Mouse (Mus musculus): ENCODE measurements around the gene Gpx1. TPM values are rescaled to one million over a fixed set of nuclear protein-coding genes. Genes with fewer than 3 reads are reported as not detected.

Gene Gpx1
- polyA plus RNA-seq, 1 experiment from 2014 or later: 6,280 TPM

- peaks cover 64% of the 10 kb centered on the region for H3K4me1 ChIP-seq (replicated peaks)
- H3K9me3 ChIP-seq (replicated peaks): no peaks in the 10 kb centered on the region
- peak overlapping the region; percentile 95 for H3K9ac ChIP-seq
- peaks cover 47% of the 10 kb centered on the region for H3K36me3 ChIP-seq (replicated peaks)
- peak overlapping the region; percentile 88 for H3K4me3 ChIP-seq (replicated peaks)
- peak; percentile 60 for ATAC-seq (ENCODE audit: insufficient read depth)
- 12% methylated on average over 10 of the region's 10 CpGs for WGBS (ENCODE audit: insufficient replicate concordance)
- H3K27me3 ChIP-seq: no peaks in the 10 kb centered on the region
- H3K27ac ChIP-seq (replicated peaks): peak overlapping the region; percentile 99
- H3K4me2 ChIP-seq: peak overlapping the region; percentile 72
These were observed 1.8 kb downstream of the Gpx1 start for GRCm38 (mm10) chr9:108340258-108341138.

- H3K9ac ChIP-seq: peak overlapping the region; percentile 67
- H3K27me3 ChIP-seq: no peaks in the 10 kb centered on the region
- H3K4me1 ChIP-seq (replicated peaks): peaks cover 70% of the 10 kb centered on the region
- no peaks in the 10 kb centered on the region for H3K9me3 ChIP-seq (replicated peaks)
- no peak for ATAC-seq (ENCODE audit: insufficient read depth)
- peak overlapping the region; percentile 99 for H3K27ac ChIP-seq (replicated peaks)
- H3K4me3 ChIP-seq (replicated peaks): peak overlapping the region; percentile 88
- 38% methylated on average over 5 of the region's 5 CpGs for WGBS (ENCODE audit: insufficient replicate concordance)
- H3K4me2 ChIP-seq: peak overlapping the region; percentile 72
- peaks cover 41% of the 10 kb centered on the region for H3K36me3 ChIP-seq (replicated peaks)
These were observed 2.4 kb downstream of the Gpx1 start for GRCm38 (mm10) chr9:108341139-108341475.

- Histone ChIP-seq H3K4me1 (replicated peaks) (peaks cover 75% of the 10 kb centered on the region), H3K27ac (replicated peaks) (peak overlapping the region; percentile 99), H3K4me3 (replicated peaks) (peak overlapping the region; percentile 88), H3K36me3 (replicated peaks) (peaks cover 34% of the 10 kb centered on the region), H3K27me3 (no peaks in the 10 kb centered on the region), H3K9ac (peak overlapping the region; percentile 67), H3K9me3 (replicated peaks) (no peaks in the 10 kb centered on the region), H3K4me2 (peak overlapping the region; percentile 72)
- ATAC-seq (ENCODE audit: insufficient read depth): no peak
These were observed 3.1 kb downstream of the Gpx1 start for GRCm38 (mm10) chr9:108341801-108342200.

DNA sequence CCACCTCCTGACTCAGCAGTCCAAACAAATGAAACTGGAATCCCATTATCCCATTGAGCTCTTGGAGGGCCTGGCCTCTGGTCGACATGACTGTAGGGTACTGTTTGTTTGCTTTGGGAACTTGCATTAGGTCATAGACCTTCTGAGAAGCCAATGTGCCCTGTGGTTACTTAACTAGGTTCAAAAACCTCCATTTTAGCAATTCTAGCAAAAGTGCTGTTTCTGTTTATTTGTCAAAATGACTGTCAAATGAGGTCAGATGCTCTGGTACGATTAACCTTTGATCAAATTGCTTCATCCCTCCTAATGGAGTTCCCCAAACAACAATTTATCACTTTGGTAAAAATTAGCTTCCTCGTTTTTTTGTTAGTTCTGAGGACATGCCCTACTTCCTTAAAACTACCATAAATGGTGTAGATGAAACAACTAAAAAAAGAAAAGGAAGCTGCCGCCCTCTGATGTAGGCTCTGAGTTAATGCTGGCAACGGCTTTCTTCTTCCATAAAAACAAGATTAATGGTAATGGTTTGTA, 3.7 kb downstream of the Gpx1 start:
- H3K27me3 ChIP-seq: no peaks in the 10 kb centered on the region
- H3K4me1 ChIP-seq (replicated peaks): peaks cover 81% of the 10 kb centered on the region
- peak overlapping the region; percentile 88 for H3K4me3 ChIP-seq (replicated peaks)
- ATAC-seq (ENCODE audit: insufficient read depth): no peak
- H3K36me3 ChIP-seq (replicated peaks): peaks cover 32% of the 10 kb centered on the region
- H3K9ac ChIP-seq: peak overlapping the region; percentile 67
- H3K9me3 ChIP-seq (replicated peaks): no peaks in the 10 kb centered on the region
- peak overlapping the region; percentile 72 for H3K4me2 ChIP-seq
- 5% methylated on average over 5 of the region's 5 CpGs for WGBS (ENCODE audit: insufficient replicate concordance)
- H3K27ac ChIP-seq (replicated peaks): peak overlapping the region; percentile 99

DNA sequence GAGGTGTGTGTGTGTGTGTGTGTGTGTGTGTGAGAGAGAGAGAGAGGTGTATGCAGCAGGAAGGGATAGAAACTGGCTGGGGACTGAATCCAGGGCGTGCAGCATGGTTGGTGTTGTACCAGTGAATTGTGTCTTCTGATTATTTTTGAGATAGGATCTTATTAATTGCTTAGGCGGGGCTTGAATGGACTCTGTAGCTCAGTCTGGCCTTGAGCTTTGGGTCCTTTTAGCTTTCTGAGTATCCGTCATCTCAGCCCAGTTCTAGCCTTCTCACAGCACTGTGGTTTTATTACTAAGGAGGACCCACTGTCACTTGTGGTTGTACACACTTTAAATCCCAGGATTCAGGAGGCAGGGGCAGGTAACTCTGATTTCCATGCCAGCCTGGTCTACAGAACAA, 4.6 kb downstream of the Gpx1 start:
- 28% methylated on average over 3 of the region's 3 CpGs for WGBS (ENCODE audit: insufficient replicate concordance)
- Histone ChIP-seq H3K9ac (peak overlapping the region; percentile 41), H3K36me3 (replicated peaks) (peaks cover 23% of the 10 kb centered on the region), H3K4me2 (peak overlapping the region; percentile 72), H3K4me3 (replicated peaks) (no peak overlapping the region), H3K27me3 (no peaks in the 10 kb centered on the region), H3K27ac (replicated peaks) (peak overlapping the region; percentile 99), H3K4me1 (replicated peaks) (peaks cover 72% of the 10 kb centered on the region), H3K9me3 (replicated peaks) (no peaks in the 10 kb centered on the region)
- ATAC-seq (ENCODE audit: insufficient read depth): no peak

DNA sequence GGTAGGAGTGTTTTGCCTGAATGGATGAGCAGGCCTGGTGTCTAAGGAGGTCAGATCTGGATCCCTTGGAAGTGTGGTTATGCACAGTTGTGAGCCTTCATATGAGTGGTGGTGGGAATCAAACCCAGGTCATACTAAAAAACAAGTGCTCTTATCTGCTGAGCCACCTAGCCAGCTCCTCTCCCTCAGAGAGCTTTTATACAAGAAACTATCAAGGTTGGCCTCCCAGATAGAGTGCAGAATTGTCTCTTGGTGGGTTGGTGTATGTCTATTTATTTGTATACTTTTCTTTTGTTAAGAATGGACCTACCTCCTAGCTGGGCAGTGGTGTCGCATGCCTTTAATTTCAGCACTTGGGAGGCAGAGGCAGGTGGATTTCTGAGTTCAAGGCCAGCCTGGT, 5.1 kb downstream of the Gpx1 start:
- peak overlapping the region; percentile 72 for H3K4me2 ChIP-seq
- peaks cover 21% of the 10 kb centered on the region for H3K36me3 ChIP-seq (replicated peaks)
- H3K27me3 ChIP-seq: no peaks in the 10 kb centered on the region
- peak overlapping the region; percentile 99 for H3K27ac ChIP-seq (replicated peaks)
- no peaks in the 10 kb centered on the region for H3K9me3 ChIP-seq (replicated peaks)
- H3K4me1 ChIP-seq (replicated peaks): peaks cover 71% of the 10 kb centered on the region
- H3K9ac ChIP-seq: peak overlapping the region; percentile 41
- no peak for ATAC-seq (ENCODE audit: insufficient read depth)
- 51% methylated on average over 1 of the region's 1 CpGs for WGBS (ENCODE audit: insufficient replicate concordance)
- no peak overlapping the region for H3K4me3 ChIP-seq (replicated peaks)

DNA sequence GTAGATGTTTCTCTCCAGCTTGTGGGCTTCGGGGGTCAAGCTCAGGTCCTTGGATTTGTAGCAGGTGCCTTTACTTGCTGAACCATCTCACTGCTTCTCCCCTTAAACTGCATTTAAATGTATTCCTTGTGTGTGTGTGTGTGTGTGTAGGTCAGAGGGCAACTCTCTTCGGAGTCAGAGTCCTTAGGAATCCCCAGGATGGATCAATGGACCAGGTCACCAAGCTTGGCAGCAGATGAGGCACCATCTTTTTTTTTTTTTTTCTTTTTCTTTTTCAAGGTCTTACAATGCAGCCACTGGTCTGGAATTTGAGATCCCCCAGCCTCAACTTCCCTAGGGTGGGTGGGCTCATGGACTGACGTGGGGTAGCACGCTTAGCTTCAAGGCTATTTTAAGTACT, 5.8 kb downstream of the Gpx1 start:
- Histone ChIP-seq H3K36me3 (replicated peaks) (peaks cover 17% of the 10 kb centered on the region), H3K9me3 (replicated peaks) (no peaks in the 10 kb centered on the region), H3K9ac (peak overlapping the region; percentile 41), H3K27me3 (no peaks in the 10 kb centered on the region), H3K4me3 (replicated peaks) (no peak overlapping the region), H3K4me1 (replicated peaks) (peaks cover 77% of the 10 kb centered on the region), H3K27ac (replicated peaks) (peak overlapping the region; percentile 99), H3K4me2 (peak overlapping the region; percentile 72)
- WGBS (ENCODE audit: insufficient replicate concordance): 75% methylated on average over 4 of the region's 4 CpGs
- ATAC-seq (ENCODE audit: insufficient read depth): no peak

GRCm38 (mm10) chr9:108347024-108347423, 8.3 kb downstream of the Gpx1 start:
- peak overlapping the region; percentile 96 for H3K9ac ChIP-seq
- ATAC-seq (ENCODE audit: insufficient read depth): no peak
- H3K27ac ChIP-seq (replicated peaks): peak overlapping the region; percentile 99
- 4% methylated on average over 11 of the region's 11 CpGs for WGBS (ENCODE audit: insufficient replicate concordance)
- H3K4me2 ChIP-seq: peak overlapping the region; percentile 77
- peaks cover 71% of the 10 kb centered on the region for H3K4me1 ChIP-seq (replicated peaks)
- no peaks in the 10 kb centered on the region for H3K9me3 ChIP-seq (replicated peaks)
- H3K27me3 ChIP-seq: no peaks in the 10 kb centered on the region
- H3K4me3 ChIP-seq (replicated peaks): peak overlapping the region; percentile 97
- H3K36me3 ChIP-seq (replicated peaks): peaks cover 23% of the 10 kb centered on the region

DNA sequence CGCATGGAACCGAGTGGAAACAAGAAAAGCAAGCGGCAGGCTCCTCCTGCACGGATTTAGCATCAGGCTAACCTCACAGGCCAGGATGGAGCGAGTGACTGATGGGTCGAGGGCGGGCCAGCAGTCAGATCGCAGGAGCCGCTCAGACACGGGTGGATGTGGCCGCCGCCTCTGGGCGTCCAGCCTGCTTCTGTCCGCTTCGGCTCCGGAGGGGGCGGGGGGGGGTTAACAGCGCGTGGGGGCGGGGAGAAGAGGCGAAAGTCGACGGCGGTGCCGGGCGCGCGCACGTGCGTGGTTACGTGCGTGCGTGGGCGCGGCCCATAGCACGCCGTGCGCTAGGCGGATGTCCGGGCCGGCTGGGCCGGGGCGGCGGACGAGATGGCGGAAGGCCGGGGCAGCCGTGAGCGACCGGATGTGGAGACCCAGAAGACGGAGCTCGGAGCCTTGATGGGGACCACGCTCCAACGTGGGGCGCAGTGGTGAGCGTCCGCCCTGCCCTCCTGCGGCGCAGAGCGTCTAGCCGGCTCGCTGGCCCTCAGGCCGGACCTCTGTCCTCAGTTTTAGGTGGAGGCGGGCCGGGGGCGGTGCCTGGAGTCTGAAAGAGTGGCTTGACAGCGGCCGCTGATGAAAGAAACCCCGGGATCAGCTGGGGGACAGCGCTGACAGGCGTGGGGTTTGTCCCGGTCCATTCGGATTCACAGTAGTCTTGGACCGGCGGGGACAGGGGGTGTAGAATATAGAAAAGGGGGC, 9.0 kb downstream of the Gpx1 start, which contains the start of gene Usp4:
Gene Usp4, plus strand, starts transcription at position 314 of the 750 bp plus-strand sequence.
- Histone ChIP-seq H3K9me3 (replicated peaks) (no peaks in the 10 kb centered on the region), H3K36me3 (replicated peaks) (peaks cover 30% of the 10 kb centered on the region), H3K9ac (peak within 1 kb of the TSS; percentile 96), H3K4me3 (replicated peaks) (peak within 1 kb of the TSS; percentile 97), H3K27ac (replicated peaks) (peak within 1 kb of the TSS; percentile 99), H3K27me3 (no peaks in the 10 kb centered on the region), H3K4me1 (replicated peaks) (peaks cover 65% of the 10 kb centered on the region), H3K4me2 (peak within 1 kb of the TSS; percentile 77)
- under 1% methylated on average over 75 of the region's 75 CpGs for WGBS (ENCODE audit: insufficient replicate concordance)
- peak; percentile 91 for ATAC-seq (ENCODE audit: insufficient read depth)

DNA sequence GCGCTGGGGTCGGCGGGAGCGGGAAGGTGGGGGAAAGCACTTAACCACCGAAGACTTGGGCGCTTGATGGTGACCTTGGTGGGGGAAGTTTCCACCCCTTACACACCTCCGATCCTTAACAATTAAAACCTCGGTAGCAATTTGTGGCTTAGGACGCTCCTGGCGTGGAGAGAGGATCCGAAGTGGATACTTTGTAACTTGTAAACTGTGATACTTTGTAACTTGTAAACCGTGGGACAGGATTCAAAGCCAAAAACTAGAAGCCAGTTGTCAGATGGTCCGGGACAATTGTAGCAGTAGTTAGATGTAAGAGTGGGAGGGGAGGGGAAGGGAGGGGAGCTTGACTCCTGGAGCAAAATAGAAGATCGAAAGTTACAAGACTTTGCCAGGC, 9.6 kb downstream of the Gpx1 start:
- Histone ChIP-seq H3K4me3 (replicated peaks) (peak overlapping the region; percentile 97), H3K4me2 (peak overlapping the region; percentile 77), H3K9ac (peak overlapping the region; percentile 96), H3K27ac (replicated peaks) (peak overlapping the region; percentile 99), H3K27me3 (no peaks in the 10 kb centered on the region), H3K36me3 (replicated peaks) (peaks cover 36% of the 10 kb centered on the region), H3K4me1 (replicated peaks) (peaks cover 59% of the 10 kb centered on the region), H3K9me3 (replicated peaks) (no peaks in the 10 kb centered on the region)
- WGBS (ENCODE audit: insufficient replicate concordance): 2% methylated on average over 14 of the region's 14 CpGs
- ATAC-seq (ENCODE audit: insufficient read depth): no peak

- peak overlapping the region; percentile 97 for H3K4me3 ChIP-seq (replicated peaks)
- no peak for ATAC-seq (ENCODE audit: insufficient read depth)
- peaks cover 44% of the 10 kb centered on the region for H3K4me1 ChIP-seq (replicated peaks)
- WGBS (ENCODE audit: insufficient replicate concordance): 32% methylated on average over 4 of the region's 4 CpGs
- no peaks in the 10 kb centered on the region for H3K27me3 ChIP-seq
- no peaks in the 10 kb centered on the region for H3K9me3 ChIP-seq (replicated peaks)
- H3K36me3 ChIP-seq (replicated peaks): peaks cover 50% of the 10 kb centered on the region
- H3K27ac ChIP-seq (replicated peaks): peak overlapping the region; percentile 99
- H3K9ac ChIP-seq: peak overlapping the region; percentile 96
- H3K4me2 ChIP-seq: peak overlapping the region; percentile 77
These were observed 11.0 kb downstream of the Gpx1 start for GRCm38 (mm10) chr9:108349727-108350126.
